Mouse (Mus musculus) leukemia stem cell, adult 10-12 weeks (primary cell): ENCODE data around the gene Snx3. TPM values are rescaled to one million over a fixed set of nuclear protein-coding genes. Genes with fewer than 3 reads are reported as not detected.

Source experiments
- polyA plus RNA-seq: library from polyadenylated mRNA; stranded (reverse); fragments of >175 nt; gene quantifications from 2 replicates; pipeline ENCODE4 v1.2.3, GENCODE M21; 2012; ENCODE audit warnings: low replicate concordance

The Snx3 gene
- 87.0 and 136 TPM in 2 replicates for polyA plus RNA-seq

GRCm38 (mm10) chr10:42501775-42502348, at the start of gene Snx3:
TSS of gene Snx3 (plus strand) at chr10:42502030.

GRCm38 (mm10) chr10:42478341-42478720, 23.5 kb upstream of the Snx3 start, which contains the start of gene Afg1l:
TSS of gene Afg1l (minus strand) at chr10:42478565.

DNA sequence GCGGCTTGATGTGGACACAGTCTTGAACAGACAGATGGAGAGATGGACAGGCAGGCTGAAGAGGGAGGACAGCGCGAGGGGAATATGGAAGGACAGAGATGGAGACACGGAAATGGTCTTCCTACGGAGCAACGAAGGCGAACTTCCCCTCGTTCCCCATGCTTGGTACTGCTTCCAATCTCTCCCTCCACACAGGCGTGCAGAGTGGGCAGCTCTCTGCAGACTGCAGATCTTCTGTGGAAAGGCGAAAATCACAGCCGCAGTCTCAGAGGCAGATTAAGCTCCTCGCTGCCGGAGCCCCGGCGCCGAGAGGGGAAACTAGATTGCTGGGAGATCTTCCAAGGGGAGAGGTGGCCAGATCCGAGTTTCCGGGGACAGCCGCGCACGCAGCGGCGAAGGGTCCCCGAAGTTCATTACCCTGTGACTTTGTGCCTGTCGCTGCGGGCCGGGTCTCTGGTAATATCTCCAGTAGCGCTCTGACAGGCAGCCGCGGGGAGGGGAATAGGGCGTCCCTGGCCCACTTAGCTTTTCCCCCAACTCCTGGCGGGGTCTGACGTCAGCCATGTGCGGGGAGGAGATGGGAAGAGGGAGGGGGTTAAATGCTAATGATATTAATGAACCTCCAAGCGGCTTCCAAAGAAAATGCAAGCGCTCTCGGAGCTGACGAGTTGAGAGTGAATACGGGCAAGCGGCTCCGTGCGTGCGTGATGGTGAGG, 81.5 kb downstream of the Snx3 start, which contains the start of the genes Nr2e1 and Ostm1:
TSS of gene Nr2e1 (minus strand) at position 476 of the 716 bp plus-strand sequence.
TSS of gene Ostm1 (plus strand) at position 666 of the 716 bp plus-strand sequence.

Other genes starting within 250 kb of the Snx3 start
- 60.7 and 77.6 TPM in 2 replicates for gene Foxo3, start 225.3 kb upstream of the Snx3 start, polyA plus RNA-seq
- gene Afg1l, start 23.5 kb upstream of the Snx3 start, polyA plus RNA-seq: 4.8 and 5.0 TPM in 2 replicates
- not detected in 2 replicates for gene Nr2e1, start 81.6 kb downstream of the Snx3 start, polyA plus RNA-seq
- gene Ostm1, start 81.8 kb downstream of the Snx3 start, polyA plus RNA-seq: 7.4 and 13.3 TPM in 2 replicates